Mouse (Mus musculus): ENCODE measurements around the gene Pef1.

Pef1 gene

GRCm38 (mm10) chr4:130102111-130102651, at the start of gene Pef1:
Pef1 (plus strand) TSS chr4:130102558.
- in situ Hi-C loops (cut with MboI, MseI), result loop anchor here in 1 of 2 experiments (10.0 kb wide), 1 partner anchor 327 kb away; no protein-coding TSS in a partner anchor

DNA sequence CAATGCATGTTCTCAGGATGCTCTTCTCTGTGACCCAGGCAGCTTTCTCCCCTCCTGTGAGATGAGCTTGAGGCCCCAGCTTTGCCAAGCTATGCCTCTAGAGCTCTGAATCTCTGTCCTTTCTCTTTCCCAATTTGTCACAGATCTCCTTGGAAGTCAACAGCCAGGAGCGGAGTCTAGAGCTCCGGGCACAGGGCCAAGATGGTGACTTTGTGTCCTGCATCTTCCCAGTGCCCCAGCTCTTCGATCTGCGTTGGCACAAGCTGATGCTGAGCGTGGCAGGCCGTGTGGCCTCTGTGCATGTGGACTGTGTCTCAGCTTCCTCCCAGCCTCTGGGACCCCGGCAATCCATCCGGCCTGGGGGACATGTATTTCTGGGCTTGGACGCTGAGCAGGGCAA, 49.2 kb upstream of the Pef1 start:
- in situ Hi-C loops (cut with MboI, MseI), result loop anchor here in 1 of 2 experiments (10.0 kb wide), 1 partner anchor 558 kb away; the partner anchor contains the start of genes Fam229a and Tssk3

DNA sequence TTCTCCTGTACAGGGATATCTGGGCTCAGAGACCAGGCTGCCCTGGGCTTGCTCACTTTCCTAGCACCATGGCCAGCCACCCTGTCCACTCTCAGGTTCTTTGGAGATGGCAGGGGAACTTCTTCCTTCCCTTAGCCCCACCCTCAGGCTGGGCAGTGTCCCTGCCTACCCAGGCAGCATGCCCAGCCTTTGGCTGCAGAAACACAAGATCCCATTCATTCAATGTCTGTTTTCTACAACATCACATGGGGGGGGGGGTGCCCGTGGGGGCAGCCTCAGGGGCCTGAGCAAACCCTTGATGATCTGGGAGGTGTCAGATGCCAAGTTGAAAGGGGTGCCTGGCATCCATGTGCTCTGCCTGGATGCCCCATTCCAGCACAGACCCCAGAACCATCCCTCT, 47.6 kb upstream of the Pef1 start:
- in situ Hi-C loops (cut with MboI, MseI), result loop anchor here in 1 of 2 experiments (10.0 kb wide), 1 partner anchor 560 kb away; the partner anchor contains the start of genes Fam229a and Tssk3

- in situ Hi-C loops (cut with MboI, MseI), result loop anchor here in 1 of 2 experiments (10.0 kb wide), 1 partner anchor 561 kb away; the partner anchor contains the start of genes Fam229a and Tssk3
Observed at GRCm38 (mm10) chr4:130055160-130056010, 47.0 kb upstream of the Pef1 start.

- in situ Hi-C loops (cut with MboI, MseI), result loop anchor here in 1 of 2 experiments (10.0 kb wide), 1 partner anchor 561 kb away; the partner anchor contains the start of genes Fam229a and Tssk3
Observed at GRCm38 (mm10) chr4:130056011-130056322, 46.4 kb upstream of the Pef1 start.

DNA sequence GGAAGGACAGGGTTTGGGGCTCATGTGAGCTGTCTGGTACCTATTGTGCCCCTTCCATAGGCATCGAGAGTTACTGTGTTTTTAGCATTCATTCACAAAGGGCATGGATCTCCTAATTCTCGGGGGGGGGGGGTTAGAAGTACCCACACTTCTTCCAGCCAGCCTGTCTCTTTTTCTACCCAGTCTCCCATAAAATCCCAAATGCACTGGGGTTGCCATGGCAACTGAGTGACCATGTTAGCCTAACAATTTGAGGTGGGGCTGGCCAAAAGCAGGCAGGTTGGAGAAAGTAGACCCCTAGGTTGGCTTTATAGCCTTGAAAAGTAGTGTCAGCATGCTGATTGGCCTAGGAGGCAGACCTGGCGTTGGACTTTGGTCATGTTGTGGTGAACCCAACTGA, 45.9 kb upstream of the Pef1 start:
- in situ Hi-C loops (cut with MboI, MseI), result loop anchor here in 1 of 2 experiments (10.0 kb wide), 1 partner anchor 562 kb away; the partner anchor contains the start of genes Fam229a and Tssk3

- in situ Hi-C loops (cut with MboI, MseI), result no loop called here
Observed at GRCm38 (mm10) chr4:130060937-130061336, 41.4 kb upstream of the Pef1 start.

DNA sequence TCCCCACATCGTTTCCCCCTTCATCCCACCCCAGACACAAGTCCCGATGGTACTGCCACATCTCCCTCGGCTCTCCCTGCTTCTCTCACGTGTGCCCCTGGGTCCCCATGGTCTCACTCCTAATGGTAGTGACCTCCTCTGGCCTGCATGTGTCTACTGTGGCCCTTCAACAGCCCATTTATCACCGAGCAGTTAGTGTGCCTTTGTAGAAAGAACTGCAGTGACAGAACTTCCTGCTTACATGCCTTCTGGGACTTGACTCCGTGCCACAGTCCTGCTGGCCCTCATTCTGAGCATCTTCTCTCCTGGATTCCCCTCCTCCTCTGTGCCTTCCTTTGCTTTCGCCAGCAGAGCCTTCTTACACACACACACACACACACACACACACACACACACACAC, 39.2 kb upstream of the Pef1 start:
- in situ Hi-C loops (cut with MboI, MseI), result no loop called here

GRCm38 (mm10) chr4:130066816-130067215, 35.5 kb upstream of the Pef1 start:
- in situ Hi-C loops (cut with MboI, MseI), result no loop called here

DNA sequence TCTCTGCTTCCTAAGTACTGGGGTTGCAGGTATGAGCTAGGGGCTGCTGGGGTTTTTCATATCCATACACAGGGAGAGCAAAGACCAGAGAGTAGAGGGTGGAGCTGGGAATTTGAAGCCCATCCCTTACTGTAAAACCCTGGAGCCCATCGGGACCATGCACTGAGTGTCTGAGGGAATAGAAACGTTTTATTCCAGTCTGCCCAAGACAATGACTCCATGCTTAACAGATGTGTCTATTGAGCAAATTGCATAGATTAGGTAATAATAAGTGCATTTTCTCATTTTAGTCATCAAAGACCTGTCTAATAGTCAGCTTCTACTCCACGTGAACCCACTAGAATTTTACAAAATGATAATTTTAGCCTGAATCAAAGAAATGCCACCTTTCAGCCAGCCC, 31.8 kb upstream of the Pef1 start:
- in situ Hi-C loops (cut with MboI, MseI), result no loop called here

DNA sequence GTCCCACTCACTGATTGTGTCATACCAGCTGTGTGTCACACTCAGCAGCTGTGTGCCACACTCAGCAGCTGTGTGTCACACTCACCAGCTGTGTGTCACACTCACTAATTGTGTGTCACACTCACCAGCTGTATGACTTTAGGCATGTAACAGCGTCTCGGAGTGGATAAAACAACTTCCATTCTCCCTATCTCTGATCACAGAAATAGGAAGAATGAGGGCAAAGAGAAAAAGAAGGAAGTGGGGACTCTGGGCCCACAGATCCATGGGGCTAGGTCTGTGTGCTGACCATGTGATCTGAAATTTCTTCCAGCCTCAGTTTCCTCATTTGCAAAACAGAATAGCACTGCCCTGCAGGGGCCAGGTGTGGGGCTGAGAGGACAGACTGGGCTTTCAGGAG, 30.6 kb upstream of the Pef1 start:
- in situ Hi-C loops (cut with MboI, MseI), result no loop called here

DNA sequence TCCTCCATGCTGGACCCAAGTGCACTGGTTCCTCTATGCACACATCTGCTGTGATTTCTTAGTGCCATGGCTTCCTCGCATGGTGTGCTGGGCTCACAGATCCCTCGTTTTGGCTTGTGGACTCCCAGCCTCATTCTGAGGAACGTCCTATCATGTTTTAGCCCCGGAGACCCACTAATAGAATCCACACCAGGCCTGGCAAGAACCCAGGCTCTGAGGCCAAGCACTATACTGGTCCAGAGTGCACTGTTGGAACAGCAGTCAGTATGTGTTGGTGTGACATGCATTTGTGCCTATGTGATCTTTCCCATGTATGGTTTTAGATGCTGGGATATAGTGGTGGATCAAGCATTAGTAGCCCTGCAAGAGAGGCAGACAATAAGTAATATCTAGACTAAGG, 29.0 kb upstream of the Pef1 start:
- in situ Hi-C loops (cut with MboI, MseI), result no loop called here

GRCm38 (mm10) chr4:130074761-130075515, 27.4 kb upstream of the Pef1 start:
- in situ Hi-C loops (cut with MboI, MseI), result no loop called here

- in situ Hi-C loops (cut with MboI, MseI), result no loop called here
Observed at GRCm38 (mm10) chr4:130076856-130077255, 25.5 kb upstream of the Pef1 start.

- in situ Hi-C loops (cut with MboI, MseI), result no loop called here
Observed at GRCm38 (mm10) chr4:130078816-130079485, 23.4 kb upstream of the Pef1 start.

GRCm38 (mm10) chr4:130079521-130079920, 22.8 kb upstream of the Pef1 start:
- in situ Hi-C loops (cut with MboI, MseI), result no loop called here

DNA sequence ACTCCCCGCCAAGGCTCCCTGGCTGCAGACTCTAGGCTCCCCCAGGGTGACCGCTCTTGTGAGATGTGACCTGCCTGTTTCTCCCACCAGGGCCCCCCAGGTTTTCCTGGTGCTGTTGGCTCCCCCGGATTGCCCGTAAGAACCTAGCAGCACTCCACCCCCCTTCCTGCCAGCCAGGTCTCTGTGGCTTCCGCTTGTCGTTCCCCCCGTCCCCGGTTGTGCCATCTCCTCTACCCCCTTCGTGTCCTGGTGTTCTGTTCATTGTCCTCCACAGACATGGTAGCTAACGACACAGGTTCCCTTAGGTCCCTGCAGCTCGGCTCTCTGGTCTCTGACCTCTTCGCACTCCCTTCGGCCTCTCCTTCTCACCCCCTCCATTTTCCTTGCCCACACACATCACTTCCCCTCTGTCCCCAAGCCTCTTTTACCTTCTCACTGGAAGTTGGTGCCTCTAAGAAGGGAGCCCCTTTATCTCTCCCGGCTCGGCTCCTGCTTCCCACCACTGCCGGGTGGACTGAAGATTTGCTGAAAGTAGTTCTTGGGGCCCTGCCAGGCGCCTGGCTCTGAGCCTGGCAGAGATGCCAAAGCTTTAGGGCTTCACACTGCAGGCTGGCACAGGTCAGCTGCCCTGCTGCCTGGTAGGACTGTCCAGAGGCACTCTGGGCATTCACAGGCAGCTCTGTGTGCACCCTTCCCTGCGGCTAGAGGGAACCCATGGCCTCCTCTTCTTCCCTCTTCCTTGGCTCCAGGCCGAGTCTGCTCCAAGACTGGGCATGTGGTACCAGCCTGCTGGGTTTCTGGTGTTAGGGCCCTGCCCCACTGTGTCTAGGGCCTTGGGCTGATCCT, 20.8 kb upstream of the Pef1 start:
- in situ Hi-C loops (cut with MboI, MseI), result loop anchor here (5.0 kb wide), 2 partner anchors 54 to 119 kb away; no protein-coding TSS in a partner anchor

GRCm38 (mm10) chr4:130082211-130082610, 20.1 kb upstream of the Pef1 start:
- in situ Hi-C loops (cut with MboI, MseI), result loop anchor here (5.0 kb wide), 2 partner anchors 55 to 120 kb away; no protein-coding TSS in a partner anchor

DNA sequence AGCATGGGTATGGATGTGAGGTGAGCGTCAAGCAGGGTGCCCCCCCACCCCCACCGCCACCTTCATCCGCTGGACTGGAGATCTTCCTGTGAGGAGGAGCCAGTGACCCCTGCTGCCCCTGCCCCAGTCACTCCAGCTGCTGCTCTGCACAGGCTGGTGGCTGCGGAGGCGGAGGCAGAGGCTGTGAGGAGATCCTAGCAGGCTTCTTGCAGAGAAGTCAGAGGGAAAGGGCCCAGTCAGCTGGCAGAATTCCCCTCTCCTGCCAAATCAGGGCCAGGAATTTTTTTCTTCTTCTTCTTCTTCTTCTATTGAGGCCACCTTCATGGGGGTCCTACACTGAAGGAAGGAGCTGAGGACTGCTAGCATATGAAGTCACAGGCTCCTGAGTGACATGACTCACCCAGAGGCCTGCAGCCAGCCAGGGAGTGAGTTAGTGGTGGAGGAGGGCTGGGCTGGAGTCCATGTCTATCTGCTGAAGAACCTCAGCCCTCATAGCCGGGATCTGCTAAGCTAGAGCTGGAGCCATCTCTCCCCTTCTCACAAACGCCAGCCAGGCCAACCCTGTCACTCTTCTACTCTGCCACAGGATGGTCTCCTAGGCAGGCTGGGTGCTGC, 17.9 kb upstream of the Pef1 start:
- in situ Hi-C loops (cut with MboI, MseI), result loop anchor here (5.0 kb wide), 2 partner anchors 57 to 122 kb away; no protein-coding TSS in a partner anchor

All from T-helper 17 cell (primary cell).